In the genomic region with DNA sequence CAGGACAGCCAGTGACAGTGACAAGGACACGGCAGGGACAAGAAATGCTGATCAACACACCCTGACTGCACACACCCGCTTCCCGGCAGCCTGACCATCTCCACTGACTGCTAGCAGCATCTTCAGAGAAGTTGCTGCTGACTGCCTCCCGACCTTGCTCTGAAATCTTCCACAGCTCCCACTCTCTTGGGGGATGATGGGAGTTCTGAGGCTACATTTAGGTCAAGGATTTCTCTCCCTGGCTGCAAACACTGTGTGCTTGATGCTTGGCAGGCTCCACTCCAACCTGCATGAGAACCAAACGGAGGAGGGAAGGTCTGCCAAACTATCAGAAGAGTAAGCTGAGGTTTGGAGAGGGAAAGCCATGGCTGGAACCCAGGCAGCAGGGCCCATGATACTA, we compare ENCODE assay signal across 32 mouse cellular contexts. TPM values are rescaled to one million over a fixed set of nuclear protein-coding genes. Genes with fewer than 3 reads are reported as not detected.
A peak's percentile ranks its signal among the peaks of the same experiment; 100 is the strongest.
DNase-seq lines count a peak whose midpoint lies in the region; ATAC-seq lines count a peak whose summit lies in the region.
"Had no signal": no experiment of that assay in that cellular context is flagged by ENCODE, and none has a peak within 500 bp of the region (broad histone marks: within the 10 kb centered on the region; RNA-seq: fewer than 3 reads in every experiment).

No protein-coding gene starts in this region.

- no peak overlapping the region for H3K4me3 ChIP-seq in limb, embryonic 13.5 days
- no peak overlapping the region for H3K4me3 ChIP-seq in limb, embryonic 10.5 days
- H3K4me3 ChIP-seq: erythroblast, embryonic 14.5 days; forebrain, embryonic 12.5 days; hindbrain, embryonic 13.5 days; myocyte; neural tube, embryonic 12.5 days had no signal

- DNase-seq in adrenal gland, adult 2 months, result peak; percentile 60
- DNase-seq in adrenal gland, postnatal 4 days (ENCODE audit: low spot score in 2 of 2), result no peak
- no peak for DNase-seq in limb, embryonic 10.5 days (ENCODE audit: low spot score)
- DNase-seq in brain, adult 2 months (ENCODE audit: low read depth, low spot score), result peak; percentile 46
- no peak for DNase-seq in left cerebral cortex, adult 11 months (ENCODE audit: low spot score)
- DNase-seq: cerebellum, adult 2 months; gastrocnemius, postnatal 36 days; heart, postnatal 4 days; kidney, adult 9 months; kidney, postnatal 10 days; layer of hippocampus, postnatal 36 days; lung, postnatal 36 days; right cerebral cortex, postnatal 14 days; thymus, adult 18-20 months; thymus, postnatal 25 days had no signal

- H3K36me3 ChIP-seq in limb, embryonic 13.5 days, result no peaks in the 10 kb centered on the region
- H3K36me3 ChIP-seq in limb, embryonic 10.5 days, result no peaks in the 10 kb centered on the region
- H3K36me3 ChIP-seq: forebrain, embryonic 12.5 days; G1E; hindbrain, embryonic 13.5 days; neural tube, embryonic 12.5 days had no signal

- no peak overlapping the region for H3K4me2 ChIP-seq in limb, embryonic 13.5 days (replicated peaks)
- H3K4me2 ChIP-seq: forebrain, embryonic 12.5 days; hindbrain, embryonic 13.5 days; midbrain, embryonic 11.5 days; neural tube, embryonic 12.5 days had no signal

- ATAC-seq in limb, embryonic 13.5 days (ENCODE audit: low FRiP score, low read depth), result no peak
- no peak for ATAC-seq in erythroid progenitor cell, adult 5-6 weeks (replicated peaks; ENCODE audit: low FRiP score, poor library complexity, severe bottlenecking)
- ATAC-seq: intestine, embryonic 16.5 days had no signal

- no peaks in the 10 kb centered on the region for H3K9me3 ChIP-seq in limb, embryonic 13.5 days
- H3K9me3 ChIP-seq in limb, embryonic 10.5 days (replicated peaks), result no peaks in the 10 kb centered on the region
- H3K9me3 ChIP-seq: forebrain, embryonic 12.5 days; G1E; hindbrain, embryonic 13.5 days; neural tube, embryonic 12.5 days had no signal

- H3K9ac ChIP-seq in limb, embryonic 13.5 days, result peak overlapping the region; percentile 13; the same call in 1 of the 2 replicates
- H3K9ac ChIP-seq: forebrain, embryonic 12.5 days; hindbrain, embryonic 13.5 days; neural tube, embryonic 12.5 days had no signal

- no peak overlapping the region for H3K27ac ChIP-seq in limb, embryonic 13.5 days
- no peak overlapping the region for H3K27ac ChIP-seq in limb, embryonic 10.5 days
- H3K27ac ChIP-seq: forebrain, embryonic 12.5 days; hindbrain, embryonic 13.5 days; neural tube, embryonic 12.5 days had no signal

- WGBS in limb, embryonic 13.5 days, result 70% methylated on average over 5 of the region's 5 CpGs
- WGBS in limb, embryonic 10.5 days, result 80% methylated on average over 5 of the region's 5 CpGs

- peaks cover 31% of the 10 kb centered on the region for H3K27me3 ChIP-seq in limb, embryonic 13.5 days
- peaks cover 26% of the 10 kb centered on the region for H3K27me3 ChIP-seq in limb, embryonic 10.5 days (ENCODE audit: low read depth, poor library complexity, severe bottlenecking)

- peaks cover 5% of the 10 kb centered on the region; the same call in 1 of the 2 replicates for H3K4me1 ChIP-seq in limb, embryonic 13.5 days
- peaks cover 5% of the 10 kb centered on the region; the same call in 1 of the 2 replicates for H3K4me1 ChIP-seq in limb, embryonic 10.5 days
- H3K4me1 ChIP-seq: forebrain, embryonic 12.5 days; hindbrain, embryonic 13.5 days; neural tube, embryonic 12.5 days had no signal

RNA-seq across cellular contexts. Expression of a gene that starts 9.6 kb away (rescaled TPM):
- total RNA-seq in adrenal gland, adult 2 months (2021), result under 1 TPM; 0.46 to 0.48 TPM
- polyA plus RNA-seq in adrenal gland, adult 2 months (2012; rRNA removed), result 0.17 and 0.30 TPM in 2 replicates
- total RNA-seq in adrenal gland, postnatal 4 days (2021), result 1 to 10 TPM; 1.1 to 3.0 TPM
- polyA plus RNA-seq in limb, embryonic 13.5 days (2015; fragmentation: Nextera tagmentation; extraction: Ambion mirVana), result 9.5 and 13.8 TPM in 2 replicates
- polyA plus RNA-seq in limb, embryonic 10.5 days (2016; fragmentation: Nextera tagmentation; extraction: Ambion mirVana), result not detected in 2 replicates
- not detected in 2 replicates for total RNA-seq in erythroid progenitor cell, adult 5-6 weeks (2015; ENCODE audit: low replicate concordance)
- total RNA-seq in erythroid progenitor cell, adult 5-6 weeks (2017; ENCODE audit: low replicate concordance), result not detected in 2 replicates
- total RNA-seq: G1E; gastrocnemius, adult 18-20 months; gastrocnemius, postnatal 36 days; heart, adult 8-10 months; heart, postnatal 4 days; liver, adult 2 months; megakaryocyte, adult 5-6 weeks had no signal
- polyA plus RNA-seq: erythroblast, embryonic 14.5 days; G1E; heart, postnatal 0 days; liver, adult 2 months; liver, embryonic 16.5 days; midbrain, embryonic 11.5 days; myocyte; small intestine, adult 2 months had no signal

RNA-seq across cellular contexts. Expression of a gene that starts 19.5 kb away (rescaled TPM):
- 100 to 1,000 TPM; 119 to 120 TPM for total RNA-seq in adrenal gland, adult 2 months (2021)
- 339 and 354 TPM in 2 replicates for polyA plus RNA-seq in adrenal gland, adult 2 months (2012; rRNA removed)
- 100 to 1,000 TPM; 127 to 134 TPM for total RNA-seq in adrenal gland, postnatal 4 days (2021)
- polyA plus RNA-seq in limb, embryonic 13.5 days (2015; fragmentation: Nextera tagmentation; extraction: Ambion mirVana), result 26.5 and 32.4 TPM in 2 replicates
- 30.4 and 32.0 TPM in 2 replicates for polyA plus RNA-seq in limb, embryonic 10.5 days (2016; fragmentation: Nextera tagmentation; extraction: Ambion mirVana)
- total RNA-seq in erythroid progenitor cell, adult 5-6 weeks (2015; ENCODE audit: low replicate concordance), result 0.42 and 9.7 TPM in 2 replicates
- 0.64 and 9.7 TPM in 2 replicates for total RNA-seq in erythroid progenitor cell, adult 5-6 weeks (2017; ENCODE audit: low replicate concordance)
- total RNA-seq: G1E had no signal
- polyA plus RNA-seq: G1E had no signal

RNA-seq across cellular contexts. Expression of a gene that starts 19.8 kb away (rescaled TPM):
- 1 to 10 TPM; 4.7 to 7.7 TPM for total RNA-seq in adrenal gland, adult 2 months (2021)
- polyA plus RNA-seq in adrenal gland, adult 2 months (2012; rRNA removed), result 12.7 and 13.9 TPM in 2 replicates
- total RNA-seq in adrenal gland, postnatal 4 days (2021), result 10 to 100 TPM in 1 of 2 experiments, 1 to 10 TPM in 1; 9.6 to 10.4 TPM
- polyA plus RNA-seq in limb, embryonic 13.5 days (2015; fragmentation: Nextera tagmentation; extraction: Ambion mirVana), result 6.6 and 6.9 TPM in 2 replicates
- polyA plus RNA-seq in limb, embryonic 10.5 days (2016; fragmentation: Nextera tagmentation; extraction: Ambion mirVana), result 5.1 and 6.5 TPM in 2 replicates
- 2.2 TPM in 1 of 2 replicates, not detected in the other for total RNA-seq in erythroid progenitor cell, adult 5-6 weeks (2015; ENCODE audit: low replicate concordance)
- total RNA-seq in erythroid progenitor cell, adult 5-6 weeks (2017; ENCODE audit: low replicate concordance), result not detected in 2 replicates
- polyA plus RNA-seq: G1E had no signal

RNA-seq across cellular contexts. Expression of a gene that starts 45.3 kb away (rescaled TPM):
- total RNA-seq in adrenal gland, adult 2 months (2021), result 10 to 100 TPM; 12.2 to 19.5 TPM
- 15.8 and 22.7 TPM in 2 replicates for polyA plus RNA-seq in adrenal gland, adult 2 months (2012; rRNA removed)
- total RNA-seq in adrenal gland, postnatal 4 days (2021), result 10 to 100 TPM; 17.6 to 25.8 TPM
- 7.4 and 7.8 TPM in 2 replicates for polyA plus RNA-seq in limb, embryonic 13.5 days (2015; fragmentation: Nextera tagmentation; extraction: Ambion mirVana)
- polyA plus RNA-seq in limb, embryonic 10.5 days (2016; fragmentation: Nextera tagmentation; extraction: Ambion mirVana), result 4.3 and 6.0 TPM in 2 replicates
- total RNA-seq in erythroid progenitor cell, adult 5-6 weeks (2015; ENCODE audit: low replicate concordance), result 75.7 and 109 TPM in 2 replicates
- total RNA-seq in erythroid progenitor cell, adult 5-6 weeks (2017; ENCODE audit: low replicate concordance), result 238 and 415 TPM in 2 replicates

Comparison
In these comparisons a context has a peak if more than half of its experiments do, and no peak if none do; other contexts are left out.
1. DNase-seq: peak in adrenal gland, adult 2 months (single experiment) and brain, adult 2 months (single experiment); none in adrenal gland, postnatal 4 days (0 of 2), limb, embryonic 10.5 days (single experiment) and left cerebral cortex, adult 11 months (single experiment).
2. RNA of a gene that starts 19.5 kb away (total RNA-seq): 127 to 134 TPM in adrenal gland, postnatal 4 days and 119 to 120 TPM in adrenal gland, adult 2 months; 0.42 to 9.7 TPM in erythroid progenitor cell, adult 5-6 weeks; every median in the first group is over 10 times any median in the second.